Mouse (Mus musculus) neural tube, embryonic 14.5 days (tissue): Measurements from ENCODE around the gene Pigf. TPM values are rescaled to one million over a fixed set of nuclear protein-coding genes. Genes with fewer than 3 reads are reported as not detected.

ENCODE experiments used
- ATAC-seq: fragments of 200-750 bp; cut with Nextera tagmentation; 2 replicates; pipeline ENCODE4 v1.8.0; 2017; ENCODE audit warnings: low read depth, mild to moderate bottlenecking, moderate TSS enrichment, moderate library complexity
- H3K27ac ChIP-seq: fragments of 300-500 bp; sonication (generic); 2 replicates; pipeline ENCODE4 v1.5.1; 2014; ENCODE audit warnings: low read depth, mild to moderate bottlenecking, control low read depth, low read length, moderate library complexity, mixed read lengths
- H3K27me3 ChIP-seq: fragments of 300-500 bp; sonication (generic); 2 replicates; pipeline ENCODE4 v1.6.1; 2014; ENCODE audit warnings: low read length; ENCODE audit not compliant: control insufficient read depth, insufficient read depth
- H3K36me3 ChIP-seq: fragments of 300-500 bp; sonication (generic); 2 replicates; pipeline ENCODE4 v1.6.1; 2014; ENCODE audit warnings: low read length, mixed read lengths; ENCODE audit not compliant: control insufficient read depth, insufficient read depth
- H3K4me1 ChIP-seq: fragments of 300-500 bp; sonication (generic); 2 replicates; pipeline ENCODE4 v1.6.1; 2014; ENCODE audit warnings: low read length; ENCODE audit not compliant: control insufficient read depth, insufficient read depth
- H3K4me2 ChIP-seq: fragments of 300-500 bp; sonication (generic); 2 replicates; pipeline ENCODE4 v1.6.1; 2014; ENCODE audit warnings: mild to moderate bottlenecking, low read depth, low read length, control low read depth
- H3K4me3 ChIP-seq: fragments of 300-500 bp; sonication (generic); 2 replicates; pipeline ENCODE4 v1.5.1; 2014; ENCODE audit warnings: low read depth, low read length, control low read depth, mixed read lengths
- H3K9ac ChIP-seq: fragments of 300-500 bp; sonication (generic); replicated peaks from 2 replicates; pipeline ENCODE4 v1.6.1; 2014; ENCODE audit warnings: low read depth, mild to moderate bottlenecking, control low read depth, low read length, mixed read lengths
- H3K9me3 ChIP-seq: fragments of 300-500 bp; sonication (generic); 2 replicates; pipeline ENCODE4 v1.6.1; 2016; ENCODE audit warnings: low read length; ENCODE audit not compliant: control insufficient read depth
- WGBS: fragments of 180-500 bp; shearing (Covaris S2); extraction: QIAGEN DNeasy Blood & Tissue Kit; methylation state at CpG from one replicate; pipeline ENCODE4 v1.1.7; 2014; 5-methylcytosine and 5-hydroxymethylcytosine counted together
- polyA plus RNA-seq: library from polyadenylated mRNA; unstranded; fragments of >200 nt; fragmentation: Nextera tagmentation; extraction: Ambion mirVana; gene quantifications from 2 replicates; pipeline ENCODE4 v1.2.1, GENCODE M21; 2014

Pigf gene
- polyA plus RNA-seq, 1 experiment from 2014 or later: 38.7 TPM

GRCm38 (mm10) chr17:86966040-86966439 lies 59.2 kb downstream of the Pigf start:
- Histone ChIP-seq H3K4me2 (no peak overlapping the region), H3K4me1 (peaks cover 21% of the 10 kb centered on the region), H3K27me3 (no peaks in the 10 kb centered on the region), H3K27ac (no peak overlapping the region), H3K9ac (no peak overlapping the region), H3K36me3 (no peaks in the 10 kb centered on the region), H3K9me3 (no peaks in the 10 kb centered on the region), H3K4me3 (no peak overlapping the region)
- WGBS: 81% methylated on average over 10 of the region's 10 CpGs
- no peak for ATAC-seq

GRCm38 (mm10) chr17:86965121-86965520 lies 60.1 kb downstream of the Pigf start:
- H3K9ac ChIP-seq: 0 out of 2 replicates have a peak overlapping the region, but pooled peaks have one; percentile 32
- WGBS: 85% methylated on average over 8 of the region's 8 CpGs
- peak overlapping the region; percentile 49 for H3K4me3 ChIP-seq
- H3K4me1 ChIP-seq: peaks cover 21% of the 10 kb centered on the region
- H3K4me2 ChIP-seq: peak overlapping the region; percentile 67
- peak overlapping the region; percentile 63 for H3K27ac ChIP-seq
- no peaks in the 10 kb centered on the region for H3K9me3 ChIP-seq
- H3K27me3 ChIP-seq: no peaks in the 10 kb centered on the region
- no peaks in the 10 kb centered on the region for H3K36me3 ChIP-seq
- ATAC-seq: no peak

GRCm38 (mm10) chr17:86964502-86964901 lies 60.7 kb downstream of the Pigf start:
- WGBS: 0% methylated on average over 10 of the region's 10 CpGs
- H3K27ac ChIP-seq: peak overlapping the region; percentile 63
- peak; percentile 64; the same call in 1 of the 2 replicates for ATAC-seq
- 0 out of 2 replicates have a peak overlapping the region, but pooled peaks have one; percentile 32 for H3K9ac ChIP-seq
- peak overlapping the region; percentile 49 for H3K4me3 ChIP-seq
- no peaks in the 10 kb centered on the region for H3K9me3 ChIP-seq
- peak overlapping the region; percentile 67 for H3K4me2 ChIP-seq
- no peaks in the 10 kb centered on the region for H3K27me3 ChIP-seq
- peaks cover 21% of the 10 kb centered on the region for H3K4me1 ChIP-seq
- H3K36me3 ChIP-seq: no peaks in the 10 kb centered on the region

- 0% methylated on average over 6 of the region's 6 CpGs for WGBS
Observed at GRCm38 (mm10) chr17:86964041-86964440, 61.2 kb downstream of the Pigf start.

GRCm38 (mm10) chr17:86963586-86963902 lies 61.7 kb downstream of the Pigf start:
- Histone ChIP-seq H3K9me3 (no peaks in the 10 kb centered on the region), H3K4me1 (peaks cover 21% of the 10 kb centered on the region), H3K27me3 (no peaks in the 10 kb centered on the region), H3K27ac (peak overlapping the region; percentile 91), H3K36me3 (no peaks in the 10 kb centered on the region), H3K9ac (peak overlapping the region; percentile 77), H3K4me3 (peak overlapping the region; percentile 49), H3K4me2 (peak overlapping the region; percentile 67)
- peak; percentile 54 for ATAC-seq
- WGBS: 0% methylated on average over 22 of the region's 26 CpGs

More at GRCm38 (mm10) chr17:86964041-86964440, 61.2 kb downstream of the Pigf start:
- Histone ChIP-seq H3K27ac (no peak overlapping the region), H3K4me2 (peak overlapping the region; percentile 67), H3K9me3 (no peaks in the 10 kb centered on the region), H3K36me3 (no peaks in the 10 kb centered on the region), H3K27me3 (no peaks in the 10 kb centered on the region), H3K4me1 (peaks cover 21% of the 10 kb centered on the region), H3K9ac (0 out of 2 replicates have a peak overlapping the region, but pooled peaks have one; percentile 0), H3K4me3 (peak overlapping the region; percentile 49)
- no peak for ATAC-seq

- Histone ChIP-seq H3K36me3 (no peaks in the 10 kb centered on the region), H3K9ac (peak within 1 kb of the TSS; percentile 77), H3K27me3 (no peaks in the 10 kb centered on the region), H3K27ac (peak within 1 kb of the TSS; percentile 91), H3K4me2 (peak within 1 kb of the TSS; percentile 67), H3K9me3 (no peaks in the 10 kb centered on the region), H3K4me3 (peak within 1 kb of the TSS; percentile 49), H3K4me1 (peaks cover 21% of the 10 kb centered on the region)
- under 1% methylated on average over 53 of the region's 86 CpGs for WGBS
- peak; percentile 90 for ATAC-seq
Observed at GRCm38 (mm10) chr17:86962894-86963585, 62.2 kb downstream of the Pigf start, which contains the start of gene Rhoq. Rhoq (plus strand) TSS chr17:86963082.

GRCm38 (mm10) chr17:86962297-86962893 lies 62.8 kb downstream of the Pigf start:
- under 1% methylated on average over 24 of the region's 24 CpGs for WGBS
- ATAC-seq: peak; percentile 69
- Histone ChIP-seq H3K27ac (peak overlapping the region; percentile 91), H3K9ac (peak overlapping the region; percentile 77), H3K4me3 (peak overlapping the region; percentile 49), H3K27me3 (no peaks in the 10 kb centered on the region), H3K9me3 (no peaks in the 10 kb centered on the region), H3K4me1 (peaks cover 21% of the 10 kb centered on the region), H3K36me3 (no peaks in the 10 kb centered on the region), H3K4me2 (peak overlapping the region; percentile 67)

GRCm38 (mm10) chr17:86961301-86961841 lies 63.8 kb downstream of the Pigf start:
- Histone ChIP-seq H3K36me3 (no peaks in the 10 kb centered on the region), H3K9ac (no peak overlapping the region), H3K4me1 (peaks cover 21% of the 10 kb centered on the region), H3K9me3 (no peaks in the 10 kb centered on the region), H3K4me3 (no peak overlapping the region), H3K4me2 (peak overlapping the region; percentile 67; the same call in 1 of the 2 replicates), H3K27me3 (no peaks in the 10 kb centered on the region), H3K27ac (0 out of 2 replicates have a peak overlapping the region, but pooled peaks have one; percentile 10)
- WGBS: 66% methylated on average over 8 of the region's 8 CpGs
- ATAC-seq: no peak

GRCm38 (mm10) chr17:86957968-86958367 lies 67.2 kb downstream of the Pigf start:
- ATAC-seq: no peak
- Histone ChIP-seq H3K27me3 (no peaks in the 10 kb centered on the region), H3K36me3 (no peaks in the 10 kb centered on the region), H3K4me3 (no peak overlapping the region), H3K27ac (no peak overlapping the region), H3K4me2 (no peak overlapping the region), H3K9ac (no peak overlapping the region), H3K9me3 (no peaks in the 10 kb centered on the region), H3K4me1 (0 out of 2 replicates have a peak, but pooled peaks cover 6% of the 10 kb centered on the region)
- WGBS: 92% methylated on average over 14 of the region's 14 CpGs
